Mouse (Mus musculus) limb, embryonic 12.5 days (tissue): ENCODE measurements at regions not wholly inside any gene's neighbourhood (a gene's known extent, or its start where the extent isn't known, plus 50 kb on each side); places are given as distances from the start of the nearest gene placed in this dataset.

Source experiments
- ATAC-seq: fragments of 200-750 bp; cut with Nextera tagmentation; 2 replicates; pipeline ENCODE4 v1.8.0; 2017; ENCODE audit warnings: low read depth, moderate TSS enrichment; ENCODE audit not compliant: insufficient number of reproducible peaks, insufficient read depth, low FRiP score, low TSS enrichment
- H3K27ac ChIP-seq: fragments of 300-500 bp; sonication (generic); 2 replicates; pipeline ENCODE4 v1.5.1; 2016; ENCODE audit warnings: mild to moderate bottlenecking, moderate library complexity
- H3K27me3 ChIP-seq: fragments of 300-500 bp; sonication (generic); 2 replicates; pipeline ENCODE4 v1.6.1; 2016; ENCODE audit warnings: mild to moderate bottlenecking, moderate library complexity
- H3K36me3 ChIP-seq: fragments of 300-500 bp; sonication (generic); 2 replicates; pipeline ENCODE4 v1.6.1; 2016; ENCODE audit warnings: mild to moderate bottlenecking, moderate library complexity
- H3K4me1 ChIP-seq: fragments of 300-500 bp; sonication (generic); replicated peaks from 2 replicates; pipeline ENCODE4 v1.6.1; 2016
- H3K4me2 ChIP-seq: fragments of 300-500 bp; sonication (generic); 2 replicates; pipeline ENCODE4 v1.6.1; 2016; ENCODE audit warnings: mild to moderate bottlenecking, moderate library complexity
- H3K4me3 ChIP-seq: fragments of 300-500 bp; sonication (generic); replicated peaks from 2 replicates; pipeline ENCODE4 v1.5.1; 2016; ENCODE audit warnings: mild to moderate bottlenecking
- H3K9ac ChIP-seq: fragments of 300-500 bp; sonication (generic); replicated peaks from 2 replicates; pipeline ENCODE4 v1.6.1; 2016; ENCODE audit warnings: mild to moderate bottlenecking, moderate library complexity
- H3K9me3 ChIP-seq: fragments of 300-500 bp; sonication (generic); 2 replicates; pipeline ENCODE4 v1.6.1; 2016; ENCODE audit warnings: mild to moderate bottlenecking, moderate library complexity
- WGBS: fragments of 180-500 bp; shearing (Covaris S2); methylation state at CpG from one replicate; pipeline ENCODE4 v1.1.7; 2016; 5-methylcytosine and 5-hydroxymethylcytosine counted together

DNA sequence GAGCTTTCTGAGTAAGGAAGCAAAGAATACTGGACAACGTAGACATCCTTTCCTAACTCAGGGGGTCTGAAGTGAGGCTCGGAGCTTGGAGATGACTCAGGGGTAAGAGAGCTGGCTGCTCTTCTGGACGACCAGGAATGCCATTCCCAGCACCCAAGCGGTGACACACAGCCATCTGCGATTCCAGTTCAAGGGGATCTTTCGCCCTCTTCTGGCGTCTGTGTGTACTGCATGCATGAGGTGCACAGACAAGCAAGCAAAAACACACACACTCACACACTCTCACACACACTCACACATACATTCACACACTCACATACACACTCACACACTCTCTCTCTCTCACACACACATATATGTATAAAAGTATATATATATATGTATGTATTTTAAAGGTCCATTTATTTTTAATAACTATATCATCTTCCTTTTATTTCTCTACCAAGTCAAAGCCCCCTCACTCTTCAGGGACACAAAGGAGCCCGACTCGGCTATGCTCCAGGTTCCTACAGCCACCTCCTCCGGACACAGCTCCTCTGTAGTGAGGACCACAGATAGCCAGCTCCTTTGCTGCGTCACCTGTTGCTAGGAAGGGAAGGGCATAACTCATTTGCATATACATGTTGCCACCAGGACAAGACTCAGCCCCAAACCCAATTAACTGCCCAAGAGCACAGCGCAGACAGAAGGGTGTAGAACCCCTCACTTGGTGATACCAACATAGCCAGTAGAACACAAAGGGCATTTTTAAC lies 91.9 kb upstream of the Smad3 start:
- Histone ChIP-seq H3K4me2 (no peak overlapping the region), H3K36me3 (no peaks in the 10 kb centered on the region), H3K4me3 (no peak overlapping the region), H3K27ac (no peak overlapping the region), H3K9ac (no peak overlapping the region), H3K4me1 (peaks cover 4% of the 10 kb centered on the region), H3K9me3 (no peaks in the 10 kb centered on the region), H3K27me3 (peaks cover 5% of the 10 kb centered on the region; the same call in 1 of the 2 replicates)
- 78% methylated on average over 12 of the region's 12 CpGs for WGBS
- no peak for ATAC-seq

DNA sequence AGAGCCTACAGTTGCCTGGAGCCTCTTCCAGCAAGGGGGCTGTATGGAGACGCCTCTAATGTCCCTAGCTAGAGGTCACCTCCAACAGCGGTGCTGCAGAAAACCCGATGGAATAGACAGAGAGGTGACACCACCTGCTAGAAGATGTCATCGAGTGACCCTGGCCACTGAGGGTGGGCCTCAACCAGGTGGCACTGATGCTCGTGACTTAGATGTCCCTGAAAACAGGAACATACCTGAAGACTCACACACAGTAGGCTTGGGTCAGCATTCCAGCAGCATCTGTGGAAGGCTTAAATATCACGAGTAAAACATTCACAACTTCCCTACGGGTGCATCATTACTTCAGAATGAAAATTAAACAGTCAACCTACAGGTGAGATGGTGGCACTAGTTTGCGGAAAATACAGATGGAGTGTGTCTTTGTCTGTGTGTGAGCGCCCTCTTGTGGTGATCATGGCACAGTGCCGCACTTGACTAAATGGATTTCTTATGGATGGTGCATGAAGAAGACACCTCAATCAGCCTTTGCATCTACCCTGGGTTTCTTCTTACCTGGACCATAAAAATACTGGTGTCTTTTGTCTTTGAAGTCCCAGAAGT lies 86.2 kb upstream of the Smad3 start:
- H3K36me3 ChIP-seq: no peaks in the 10 kb centered on the region
- no peak overlapping the region for H3K4me3 ChIP-seq
- no peaks in the 10 kb centered on the region for H3K9me3 ChIP-seq
- no peaks in the 10 kb centered on the region for H3K4me1 ChIP-seq
- no peak overlapping the region for H3K4me2 ChIP-seq
- H3K27me3 ChIP-seq: peaks cover 5% of the 10 kb centered on the region; the same call in 1 of the 2 replicates
- WGBS: 31% methylated on average over 10 of the region's 10 CpGs
- no peak overlapping the region for H3K9ac ChIP-seq
- no peak overlapping the region for H3K27ac ChIP-seq
- 0 out of 2 replicates have a peak, but pooled peaks have one; percentile 33 for ATAC-seq

DNA sequence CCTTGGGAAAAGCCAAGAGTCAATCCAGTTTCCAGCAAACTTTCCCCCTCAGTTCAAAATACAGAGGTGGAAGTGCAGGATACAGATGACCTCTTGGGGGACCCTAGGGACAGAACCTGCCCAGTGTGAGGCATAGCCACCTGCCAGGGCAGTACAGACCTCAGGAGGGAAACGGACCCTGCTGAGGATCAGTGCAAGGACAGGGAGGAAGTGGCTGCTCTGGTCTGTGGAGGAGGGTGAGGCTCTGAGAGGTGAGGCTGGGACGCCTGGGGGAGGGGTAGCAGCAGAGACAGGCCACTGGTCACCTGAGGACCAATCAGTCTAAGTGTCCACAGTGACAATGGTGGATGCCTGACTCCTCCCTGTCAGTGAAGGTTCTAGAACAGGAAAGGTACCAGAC lies 85.6 kb upstream of the Smad3 start:
- Histone ChIP-seq H3K4me1 (no peaks in the 10 kb centered on the region), H3K9me3 (no peaks in the 10 kb centered on the region), H3K9ac (no peak overlapping the region), H3K4me3 (no peak overlapping the region), H3K27ac (no peak overlapping the region), H3K4me2 (no peak overlapping the region), H3K27me3 (peaks cover 5% of the 10 kb centered on the region; the same call in 1 of the 2 replicates), H3K36me3 (no peaks in the 10 kb centered on the region)
- WGBS: 41% methylated on average over 2 of the region's 2 CpGs
- no peak for ATAC-seq

DNA sequence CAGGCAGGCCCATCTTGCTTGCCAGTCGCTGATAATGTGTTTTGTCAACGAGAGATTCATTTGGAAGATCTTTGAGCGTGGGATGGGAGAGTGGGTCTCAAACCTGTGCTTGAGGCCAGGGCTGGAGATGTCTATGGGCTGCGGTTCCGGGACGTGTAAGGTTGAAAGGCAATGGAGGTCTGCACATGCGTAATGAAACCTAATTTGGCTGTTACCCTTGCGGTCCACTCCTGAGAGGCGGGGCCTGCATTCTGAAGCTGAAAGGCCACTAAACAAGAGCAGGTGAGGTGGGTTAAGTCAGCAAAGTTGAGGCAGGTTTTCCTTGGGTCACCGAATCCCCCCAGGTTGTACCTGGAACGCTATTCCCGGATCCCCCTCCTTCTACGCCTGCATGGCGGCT lies 83.3 kb upstream of the Smad3 start:
- Histone ChIP-seq H3K4me2 (no peak overlapping the region), H3K27me3 (peaks cover 5% of the 10 kb centered on the region; the same call in 1 of the 2 replicates), H3K4me3 (no peak overlapping the region), H3K9ac (no peak overlapping the region), H3K36me3 (no peaks in the 10 kb centered on the region), H3K4me1 (peaks cover 11% of the 10 kb centered on the region), H3K27ac (no peak overlapping the region), H3K9me3 (no peaks in the 10 kb centered on the region)
- ATAC-seq: no peak
- 88% methylated on average over 14 of the region's 14 CpGs for WGBS

DNA sequence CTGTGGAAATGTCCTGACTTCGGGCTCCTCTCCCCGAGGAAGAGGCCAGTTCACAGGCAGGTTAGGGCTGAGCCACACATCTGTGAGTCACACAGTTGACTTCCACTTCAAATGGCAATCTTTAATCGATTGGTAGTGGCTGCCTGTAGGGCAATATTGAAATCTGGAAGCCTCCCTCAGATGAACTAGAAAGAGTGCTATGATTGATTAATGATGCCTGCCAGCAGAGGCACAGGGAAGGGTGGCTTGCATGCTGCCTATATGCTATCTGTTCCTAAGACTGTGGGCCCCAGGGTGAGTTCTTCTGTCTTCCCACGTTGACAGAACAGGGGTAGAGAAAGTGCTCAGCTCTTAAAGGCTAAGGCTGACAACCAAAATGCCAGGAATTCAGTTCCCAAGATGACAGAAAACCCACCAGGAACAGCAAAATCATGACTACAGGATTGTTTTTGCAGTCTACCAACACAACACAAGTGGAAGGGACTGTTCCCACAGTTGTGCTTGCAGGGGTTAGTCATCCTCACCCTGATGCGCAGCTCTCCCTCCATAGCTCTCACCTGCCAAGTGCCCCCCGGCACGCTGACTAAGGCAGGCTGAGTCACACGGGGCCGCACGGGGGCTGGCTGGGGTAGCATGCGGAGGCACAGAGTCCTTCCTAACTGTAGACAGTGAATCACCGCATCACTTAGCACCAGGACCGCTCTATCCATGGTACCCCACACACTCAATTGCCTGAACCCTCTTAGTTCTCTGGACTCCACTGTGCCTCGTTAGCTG lies 81.4 kb upstream of the Smad3 start:
- no peak for ATAC-seq
- no peaks in the 10 kb centered on the region for H3K36me3 ChIP-seq
- no peaks in the 10 kb centered on the region for H3K9me3 ChIP-seq
- H3K27ac ChIP-seq: no peak overlapping the region
- no peak overlapping the region for H3K9ac ChIP-seq
- peaks cover 20% of the 10 kb centered on the region for H3K4me1 ChIP-seq
- H3K27me3 ChIP-seq: no peaks in the 10 kb centered on the region
- no peak overlapping the region for H3K4me2 ChIP-seq
- 87% methylated on average over 14 of the region's 14 CpGs for WGBS
- no peak overlapping the region for H3K4me3 ChIP-seq

DNA sequence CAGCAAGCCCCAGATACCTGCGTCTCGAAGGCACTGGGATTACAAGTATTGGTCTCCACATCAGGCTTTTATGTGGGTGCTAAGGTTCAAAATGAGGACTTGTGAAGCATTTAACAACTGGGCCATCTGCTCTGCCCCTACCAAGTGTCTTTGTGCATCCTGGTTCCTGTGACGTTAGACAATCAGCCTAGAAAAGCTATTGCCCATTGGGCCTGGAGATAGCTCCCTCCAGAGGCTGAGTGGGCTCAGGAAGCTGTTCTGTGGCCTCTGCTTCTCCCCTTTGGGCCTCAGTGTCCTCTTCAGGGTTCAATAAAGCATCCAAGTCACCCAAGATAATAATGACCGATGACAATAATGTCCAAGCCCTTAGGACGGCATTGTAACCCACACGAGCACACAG lies 79.8 kb upstream of the Smad3 start:
- H3K4me2 ChIP-seq: no peak overlapping the region
- WGBS: 69% methylated on average over 6 of the region's 6 CpGs
- H3K27me3 ChIP-seq: no peaks in the 10 kb centered on the region
- no peaks in the 10 kb centered on the region for H3K9me3 ChIP-seq
- no peak for ATAC-seq
- no peak overlapping the region for H3K4me3 ChIP-seq
- peaks cover 24% of the 10 kb centered on the region for H3K4me1 ChIP-seq
- no peak overlapping the region; the same call in 1 of the 2 replicates for H3K27ac ChIP-seq
- no peak overlapping the region for H3K9ac ChIP-seq
- no peaks in the 10 kb centered on the region for H3K36me3 ChIP-seq

DNA sequence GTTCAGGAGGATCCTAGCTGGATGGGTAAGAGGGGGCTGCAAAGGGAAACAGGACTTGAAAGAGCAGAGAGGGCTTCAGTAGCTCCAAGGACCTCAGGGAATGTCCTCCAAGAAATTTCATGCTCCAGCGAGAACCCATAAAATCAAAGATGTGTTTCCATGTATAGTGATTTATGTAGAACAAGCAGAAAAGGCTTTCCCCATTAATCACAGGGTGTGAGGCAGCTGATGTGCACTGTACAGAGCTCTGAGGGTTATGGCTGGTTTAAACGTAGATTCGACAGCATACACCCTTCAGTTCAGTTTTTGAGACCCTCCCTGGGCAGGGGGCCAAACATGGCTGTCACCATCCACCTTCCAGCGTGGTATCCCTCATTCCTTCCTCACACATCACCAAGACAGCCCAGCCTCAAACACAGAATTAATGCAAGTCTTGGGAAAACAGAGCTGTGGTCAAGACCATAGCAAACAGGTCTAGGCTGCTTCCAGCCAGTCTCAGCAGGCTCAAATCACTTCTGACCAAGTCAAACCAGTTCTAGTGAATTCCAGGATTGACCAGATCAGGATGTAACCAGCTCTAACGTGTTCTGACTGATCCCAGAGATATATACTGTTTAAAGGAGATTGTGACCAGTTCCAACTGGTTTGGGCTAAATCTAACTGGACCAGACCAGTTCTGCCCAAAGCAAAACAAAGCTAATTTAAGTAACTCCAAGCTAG lies 78.9 kb upstream of the Smad3 start:
- Histone ChIP-seq H3K4me3 (no peak overlapping the region), H3K27me3 (no peaks in the 10 kb centered on the region), H3K4me1 (peaks cover 24% of the 10 kb centered on the region), H3K36me3 (no peaks in the 10 kb centered on the region), H3K27ac (peak overlapping the region; percentile 2; the same call in 1 of the 2 replicates), H3K9me3 (no peaks in the 10 kb centered on the region), H3K4me2 (no peak overlapping the region), H3K9ac (no peak overlapping the region)
- 55% methylated on average over 5 of the region's 5 CpGs for WGBS
- ATAC-seq: peak; percentile 64; the same call in 1 of the 2 replicates

DNA sequence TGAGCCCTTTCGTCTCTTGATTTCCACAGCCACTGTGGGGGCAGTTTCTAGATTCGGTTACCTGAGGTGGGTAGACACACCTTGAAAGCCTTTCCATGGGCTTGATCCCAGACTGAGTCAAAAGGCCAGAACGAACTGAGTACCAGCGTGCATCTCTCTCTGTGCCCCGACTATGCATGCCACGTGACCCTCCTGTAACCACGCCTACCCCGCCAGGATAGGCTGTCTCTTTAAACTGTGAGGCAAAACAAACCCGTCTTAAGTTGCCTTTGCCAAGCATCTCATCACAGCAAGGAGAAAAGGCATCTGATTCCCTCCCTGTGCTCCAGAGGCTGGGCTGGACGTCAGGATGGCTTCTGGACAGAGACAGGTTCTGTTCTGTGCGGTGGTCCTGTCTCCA lies 78.2 kb upstream of the Smad3 start:
- Histone ChIP-seq H3K27me3 (no peaks in the 10 kb centered on the region), H3K4me3 (no peak overlapping the region), H3K27ac (no peak overlapping the region), H3K4me2 (no peak overlapping the region), H3K9me3 (no peaks in the 10 kb centered on the region), H3K4me1 (peaks cover 24% of the 10 kb centered on the region), H3K9ac (no peak overlapping the region), H3K36me3 (no peaks in the 10 kb centered on the region)
- 42% methylated on average over 11 of the region's 11 CpGs for WGBS
- no peak for ATAC-seq

DNA sequence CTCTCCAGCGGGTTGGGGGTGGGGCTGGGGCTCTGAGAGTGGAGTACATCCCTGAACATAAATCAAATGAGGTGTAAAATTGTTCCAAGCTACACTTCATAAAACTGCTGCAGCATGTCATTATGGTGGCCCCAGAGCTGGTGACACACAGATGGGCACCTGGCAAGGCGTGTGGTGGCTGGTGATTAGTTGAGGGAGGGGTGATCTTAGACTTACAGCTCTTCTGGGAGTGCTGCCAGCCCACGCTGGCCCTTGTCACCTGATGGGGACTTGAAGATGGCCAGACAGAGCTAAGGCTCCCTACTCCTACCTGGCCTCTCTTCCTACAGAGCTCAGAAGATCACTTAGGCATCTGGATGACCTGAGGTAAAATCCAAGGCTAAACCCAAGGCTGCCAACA lies 76.6 kb upstream of the Smad3 start:
- Histone ChIP-seq H3K4me3 (no peak overlapping the region), H3K4me1 (peaks cover 24% of the 10 kb centered on the region), H3K27ac (no peak overlapping the region), H3K27me3 (no peaks in the 10 kb centered on the region), H3K9me3 (no peaks in the 10 kb centered on the region), H3K4me2 (no peak overlapping the region), H3K36me3 (no peaks in the 10 kb centered on the region), H3K9ac (no peak overlapping the region)
- ATAC-seq: no peak
- WGBS: 64% methylated on average over 3 of the region's 3 CpGs

DNA sequence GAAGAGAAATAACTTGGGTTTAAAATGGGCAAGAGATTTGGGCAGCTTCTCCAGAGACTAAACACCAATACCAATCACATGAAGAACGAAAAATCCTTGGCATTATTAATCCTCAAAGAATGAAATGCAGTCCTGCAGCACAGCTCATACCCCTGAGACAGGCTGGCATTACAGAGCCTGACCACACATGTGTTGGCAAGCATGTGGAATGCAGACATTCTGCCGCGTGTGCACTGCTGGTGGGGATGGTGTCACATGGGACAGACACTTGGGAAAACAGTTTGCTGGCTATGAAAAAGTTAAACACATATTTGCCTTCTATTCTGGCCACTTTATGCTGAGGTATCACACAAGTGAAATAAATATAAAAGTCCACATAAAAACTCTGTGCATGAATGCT lies 60.4 kb upstream of the Smad3 start:
- H3K27ac ChIP-seq: no peak overlapping the region
- H3K4me2 ChIP-seq: no peak overlapping the region
- H3K4me1 ChIP-seq: no peaks in the 10 kb centered on the region
- H3K4me3 ChIP-seq: no peak overlapping the region
- no peak for ATAC-seq
- WGBS: 72% methylated on average over 3 of the region's 3 CpGs
- 0 out of 2 replicates have a peak, but pooled peaks cover 3% of the 10 kb centered on the region for H3K27me3 ChIP-seq
- no peaks in the 10 kb centered on the region for H3K36me3 ChIP-seq
- H3K9me3 ChIP-seq: peaks cover 6% of the 10 kb centered on the region
- H3K9ac ChIP-seq: no peak overlapping the region

DNA sequence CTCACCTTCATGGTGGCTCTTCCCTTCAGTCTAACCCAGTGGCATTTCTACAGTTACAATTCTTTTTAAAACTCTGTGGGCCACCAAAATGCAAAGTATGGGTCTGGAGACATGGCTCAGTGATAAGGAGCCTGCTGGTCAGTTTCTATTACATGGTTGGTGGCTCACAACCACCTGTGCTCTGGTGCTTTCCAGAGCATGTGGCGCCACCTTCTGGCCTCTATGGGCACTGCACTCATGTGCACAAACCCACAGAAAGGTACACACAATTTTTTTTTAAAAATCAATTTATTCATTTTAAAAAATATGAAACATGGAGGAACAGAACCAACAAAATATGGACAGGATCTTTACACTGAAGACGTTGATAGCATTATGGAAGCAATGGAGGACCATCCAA lies 58.7 kb upstream of the Smad3 start:
- ATAC-seq: no peak
- no peak overlapping the region for H3K4me3 ChIP-seq
- no peak overlapping the region for H3K9ac ChIP-seq
- no peak overlapping the region for H3K4me2 ChIP-seq
- H3K9me3 ChIP-seq: peaks cover 6% of the 10 kb centered on the region
- H3K27me3 ChIP-seq: no peaks in the 10 kb centered on the region
- 51% methylated on average over 2 of the region's 2 CpGs for WGBS
- no peaks in the 10 kb centered on the region for H3K4me1 ChIP-seq
- no peaks in the 10 kb centered on the region for H3K36me3 ChIP-seq
- no peak overlapping the region for H3K27ac ChIP-seq
